Mouse (Mus musculus) thymus, adult 2 months (tissue): Measurements from ENCODE around the gene Iqgap2.

ENCODE experiments used
- CTCF ChIP-seq: fragments of 200-500 bp; IDR thresholded peaks from 2 replicates; pipeline ENCODE4 v1.5.1; 2012; ENCODE audit warnings: mild to moderate bottlenecking, control low read depth, low read length, moderate library complexity, borderline replicate concordance; ENCODE audit not compliant: control insufficient read depth, poor library complexity, insufficient read depth; ENCODE audit errors: extremely low read depth
- POLR2A ChIP-seq: fragments of 200-500 bp; IDR thresholded peaks from 2 replicates; pipeline ENCODE4 v1.6.1; 2012; ENCODE audit warnings: mild to moderate bottlenecking, low read length, control low read depth, moderate library complexity; ENCODE audit not compliant: control insufficient read depth, poor library complexity, insufficient read depth; ENCODE audit errors: extremely low read depth

- TF ChIP-seq CTCF = no peak
- no peak for TF ChIP-seq POLR2A
Measured at GRCm38 (mm10) chr13:95692201-95692600, 199.5 kb downstream of the Iqgap2 start.
